Mouse (Mus musculus) spleen, postnatal 36 days (tissue): ENCODE data around the gene Ccnk.
A peak's percentile ranks its signal among the peaks of the same experiment; 100 is the strongest.

Experiments
- DNase-seq, 2 experiments: peaks; one replicate each; pipeline ENCODE4 v3.0.0; 2022; ENCODE audit warnings: low spot score in 2 of 2, mixed read lengths in 1 of 2

Gene Ccnk

GRCm38 (mm10) chr12:108179321-108180266, at the start of gene Ccnk:
Gene Ccnk, plus strand, starts transcription at chr12:108179579.
- DNase-seq = peak; percentile 99 to 100

GRCm38 (mm10) chr12:108132450-108133070, 46.8 kb upstream of the Ccnk start:
- DNase-seq = no peak

GRCm38 (mm10) chr12:108133181-108133580, 46.2 kb upstream of the Ccnk start:
- DNase-seq = no peak

GRCm38 (mm10) chr12:108135610-108136208, 43.7 kb upstream of the Ccnk start:
- DNase-seq = no peak

GRCm38 (mm10) chr12:108143624-108144498, 35.5 kb upstream of the Ccnk start:
- DNase-seq = no peak

- DNase-seq = no peak
Observed at GRCm38 (mm10) chr12:108145198-108145597, 34.2 kb upstream of the Ccnk start.

GRCm38 (mm10) chr12:108149764-108150163, 29.6 kb upstream of the Ccnk start:
- DNase-seq = no peak

- no peak for DNase-seq
Observed at GRCm38 (mm10) chr12:108152743-108153142, 26.6 kb upstream of the Ccnk start.

GRCm38 (mm10) chr12:108159863-108160262, 19.5 kb upstream of the Ccnk start:
- no peak for DNase-seq

GRCm38 (mm10) chr12:108162036-108162435, 17.3 kb upstream of the Ccnk start:
- DNase-seq = no peak

GRCm38 (mm10) chr12:108163706-108164105, 15.7 kb upstream of the Ccnk start:
- DNase-seq = no peak

- DNase-seq = no peak
Observed at GRCm38 (mm10) chr12:108168909-108169308, 10.5 kb upstream of the Ccnk start.

GRCm38 (mm10) chr12:108170467-108170866, 8.9 kb upstream of the Ccnk start:
- DNase-seq = peak in 1 of 2 experiments; percentile 9

GRCm38 (mm10) chr12:108171336-108171735, 8.0 kb upstream of the Ccnk start:
- no peak for DNase-seq

GRCm38 (mm10) chr12:108172639-108173038, 6.7 kb upstream of the Ccnk start:
- no peak for DNase-seq

GRCm38 (mm10) chr12:108174606-108175505, 4.5 kb upstream of the Ccnk start:
- no peak for DNase-seq

GRCm38 (mm10) chr12:108176366-108176765, 3.0 kb upstream of the Ccnk start:
- DNase-seq = no peak

GRCm38 (mm10) chr12:108178331-108179245, 791 bp upstream of the Ccnk start:
- DNase-seq = peak; percentile 57

GRCm38 (mm10) chr12:108179246-108179320, 296 bp upstream of the Ccnk start, which contains the start of gene Setd3:
Gene Setd3, minus strand, starts transcription at chr12:108179314.
- no peak for DNase-seq

- no peak for DNase-seq
Observed at GRCm38 (mm10) chr12:108181716-108182115, 2.3 kb downstream of the Ccnk start.
